Mouse (Mus musculus) telencephalon, adult 2 months (tissue): Measurements from ENCODE around the gene Cda.

Source experiments
- DNase-seq: peaks from one replicate; pipeline ENCODE4 v3.0.0-alpha.2; 2011; ENCODE audit warnings: low read depth, low spot score

Cda gene

DNA sequence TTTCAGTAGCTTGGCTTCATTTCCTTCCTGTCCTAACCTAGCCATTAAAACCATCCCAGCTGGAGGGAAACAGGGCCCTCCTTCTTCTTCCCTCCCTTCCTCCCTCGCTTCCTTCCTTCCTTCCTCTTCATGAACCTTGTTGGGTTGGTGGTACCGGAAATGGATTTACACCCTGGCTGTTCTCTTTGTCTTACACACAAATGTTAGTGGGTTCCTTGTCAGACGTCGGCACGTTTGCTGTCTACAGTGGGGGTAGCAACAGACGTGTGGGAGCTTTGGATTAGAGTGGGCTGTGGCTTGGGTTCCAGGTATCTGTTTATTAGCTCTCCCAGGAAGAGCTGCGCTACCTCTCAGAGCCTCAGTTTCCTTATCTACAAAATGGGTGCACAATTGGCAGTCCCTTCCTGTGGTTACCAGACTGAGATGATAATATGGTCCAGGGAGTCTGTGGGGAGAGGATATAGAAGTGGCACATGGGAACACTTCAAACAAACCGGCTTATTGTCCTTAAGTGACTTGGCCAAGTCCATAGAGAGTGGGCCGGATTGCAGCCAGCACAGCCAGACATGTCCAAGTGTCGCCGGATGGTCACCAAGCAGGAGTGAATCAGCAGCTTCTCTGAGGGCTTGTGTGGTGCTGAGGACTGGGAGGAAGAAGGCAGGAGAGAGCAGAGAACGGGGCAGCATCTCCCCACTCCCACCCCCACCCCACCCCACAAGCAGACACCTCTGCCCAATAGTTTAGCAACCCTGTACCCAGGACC lies 887 bp upstream of the Cda start:
- DNase-seq = no peak

DNA sequence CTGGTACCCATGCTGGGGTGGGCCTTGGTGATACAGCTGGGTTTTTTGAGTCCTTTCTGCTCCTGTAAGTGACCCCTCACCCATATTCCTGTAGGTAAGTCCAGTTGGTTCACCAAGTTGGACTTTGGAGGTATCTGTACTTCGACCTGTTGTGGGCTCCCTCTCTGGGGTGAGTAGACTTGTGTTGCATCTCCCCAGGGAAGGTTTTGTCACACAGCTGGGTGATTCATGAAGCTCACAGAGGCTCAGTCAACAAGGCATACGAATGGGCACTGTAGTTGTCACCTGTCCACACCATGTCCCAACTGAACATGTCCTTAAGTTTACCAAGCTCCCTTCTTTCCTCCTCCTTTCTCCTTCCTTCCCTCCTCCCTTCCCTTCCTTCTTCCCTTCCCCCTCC lies 1.2 kb downstream of the Cda start:
- no peak for DNase-seq

DNA sequence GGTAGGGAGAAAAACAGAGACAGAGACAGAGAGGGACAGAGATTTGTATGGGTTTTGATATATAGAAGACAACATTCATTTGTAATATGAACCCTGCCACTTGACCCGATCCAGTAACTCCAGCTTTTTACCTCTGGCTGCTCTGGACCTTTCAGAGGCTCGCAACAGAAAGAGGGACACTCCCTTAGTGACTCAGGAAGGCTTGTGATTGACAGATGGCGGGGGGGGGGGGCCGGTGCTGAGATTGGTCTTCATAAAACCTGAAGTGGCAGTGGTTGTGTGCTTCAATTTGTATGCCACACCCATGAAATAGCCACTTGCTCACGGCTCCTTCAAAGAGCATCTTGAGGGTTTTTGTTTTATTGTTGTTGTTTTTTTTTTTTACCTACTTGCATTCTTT lies 4.3 kb downstream of the Cda start:
- DNase-seq = no peak

DNA sequence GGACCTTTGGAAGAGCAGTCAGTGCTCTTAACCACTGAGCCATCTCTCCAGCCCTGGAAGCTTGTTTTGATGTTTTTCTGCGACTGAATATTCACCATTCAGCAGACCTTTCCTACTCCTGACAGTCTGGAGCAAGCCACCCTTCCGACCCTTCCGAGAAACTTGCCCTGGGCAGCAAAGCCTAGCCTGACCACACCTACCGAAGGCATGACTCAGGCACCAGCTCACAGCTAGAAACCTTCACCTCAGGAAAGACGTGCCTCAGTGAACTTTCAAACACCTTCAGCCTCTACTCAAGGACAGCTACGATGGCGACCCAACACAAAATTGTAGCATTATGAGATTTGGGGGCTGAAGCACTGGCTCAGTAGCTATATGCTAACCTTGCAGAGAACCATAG lies 4.9 kb downstream of the Cda start:
- no peak for DNase-seq

DNA sequence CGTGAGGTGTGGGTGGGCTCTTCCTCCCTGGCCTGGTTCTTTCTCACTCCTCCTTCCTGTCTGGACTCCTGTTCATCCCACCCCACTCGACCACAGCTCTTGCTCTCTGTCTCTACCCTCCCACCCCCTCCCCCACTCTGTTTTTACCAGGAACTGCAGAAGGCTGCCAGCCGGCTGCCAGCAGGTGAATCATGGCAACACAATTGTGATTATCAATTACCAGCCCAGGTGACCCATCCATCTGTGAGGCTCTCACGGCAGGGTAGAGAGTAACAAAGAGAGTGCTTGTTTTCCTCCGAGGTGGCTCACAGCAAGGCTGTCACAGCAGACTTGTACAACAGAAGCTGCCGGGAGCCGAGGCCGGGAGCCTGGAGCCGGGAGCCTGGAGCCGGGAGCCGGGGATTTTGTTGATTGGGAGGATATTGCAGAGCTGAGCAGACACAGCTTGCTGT lies 6.4 kb downstream of the Cda start:
- DNase-seq = no peak

DNA sequence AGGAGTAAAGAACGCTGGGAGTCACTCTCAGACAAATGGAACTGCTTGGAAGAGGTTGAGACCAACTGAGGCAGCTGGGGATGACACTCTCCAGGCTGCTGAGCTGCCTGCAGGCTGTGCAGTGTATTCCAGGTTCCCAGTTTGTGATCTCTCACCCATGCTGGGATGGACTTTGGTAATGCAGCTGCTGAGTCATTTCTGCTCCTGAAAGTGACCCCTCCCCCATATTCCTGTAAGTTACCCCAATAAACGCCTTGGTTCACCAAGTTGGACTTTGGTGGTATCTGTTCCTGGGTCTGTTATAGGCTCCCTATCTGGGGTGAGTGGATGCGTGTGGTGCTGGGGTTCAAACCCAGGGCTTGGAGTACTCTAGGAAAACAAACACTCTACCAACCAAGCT lies 9.6 kb downstream of the Cda start:
- no peak for DNase-seq

DNA sequence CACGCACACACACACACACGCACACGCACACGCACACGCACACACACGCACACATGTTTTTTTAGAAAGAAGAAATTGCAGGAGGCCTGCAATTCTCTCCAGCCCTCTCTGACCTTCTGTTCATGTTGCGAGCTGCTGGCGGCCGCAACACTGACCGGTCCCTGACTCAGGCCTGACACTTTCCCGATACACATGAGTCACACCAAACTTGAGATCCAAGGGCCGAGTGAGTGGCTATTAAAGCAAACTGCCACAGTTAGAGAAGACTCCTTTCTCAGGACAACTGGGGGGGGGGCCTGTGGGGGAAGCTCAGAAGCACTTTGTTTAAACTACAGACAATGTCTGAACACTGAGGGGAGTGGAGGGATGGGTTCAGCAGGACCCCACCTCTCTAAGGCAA lies 11.2 kb downstream of the Cda start:
- no peak for DNase-seq

DNA sequence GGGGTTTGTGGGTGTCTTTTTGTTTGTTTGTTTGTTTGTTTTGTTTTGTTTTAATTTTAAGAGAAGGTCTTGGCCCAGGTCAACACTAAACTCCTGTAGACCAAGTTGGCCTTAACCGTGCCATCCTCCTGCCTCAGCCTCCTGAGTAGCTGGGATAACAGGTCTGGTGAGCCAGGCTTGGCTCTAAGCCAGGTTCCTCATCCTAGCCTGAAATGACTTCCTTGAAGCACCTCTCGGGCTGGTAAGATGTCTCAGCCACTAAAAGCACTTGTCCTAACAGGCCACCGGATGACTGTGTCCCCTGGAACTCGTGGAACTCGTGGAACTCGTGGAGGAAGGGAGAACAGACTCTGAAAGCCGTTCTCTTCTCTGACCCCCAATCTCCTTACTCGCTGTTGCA lies 11.7 kb downstream of the Cda start:
- DNase-seq = no peak

DNA sequence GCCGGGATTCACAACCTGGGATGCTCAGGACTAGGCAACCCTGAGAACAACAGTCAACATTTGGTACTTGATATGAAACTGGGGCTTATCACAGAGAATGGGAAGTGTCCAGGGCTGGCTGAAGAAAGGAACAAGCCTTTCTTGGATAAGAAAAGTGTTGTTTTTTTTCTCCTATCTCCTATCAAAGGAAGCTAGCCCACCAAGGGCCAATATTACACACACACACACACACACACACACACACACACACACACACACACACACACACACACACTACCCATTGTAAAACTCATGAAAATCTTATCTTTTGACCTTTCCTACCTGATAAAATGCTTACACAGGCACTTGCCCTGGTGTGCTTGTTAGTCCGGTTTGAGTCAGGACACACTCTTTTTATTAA lies 12.3 kb downstream of the Cda start:
- DNase-seq = no peak

DNA sequence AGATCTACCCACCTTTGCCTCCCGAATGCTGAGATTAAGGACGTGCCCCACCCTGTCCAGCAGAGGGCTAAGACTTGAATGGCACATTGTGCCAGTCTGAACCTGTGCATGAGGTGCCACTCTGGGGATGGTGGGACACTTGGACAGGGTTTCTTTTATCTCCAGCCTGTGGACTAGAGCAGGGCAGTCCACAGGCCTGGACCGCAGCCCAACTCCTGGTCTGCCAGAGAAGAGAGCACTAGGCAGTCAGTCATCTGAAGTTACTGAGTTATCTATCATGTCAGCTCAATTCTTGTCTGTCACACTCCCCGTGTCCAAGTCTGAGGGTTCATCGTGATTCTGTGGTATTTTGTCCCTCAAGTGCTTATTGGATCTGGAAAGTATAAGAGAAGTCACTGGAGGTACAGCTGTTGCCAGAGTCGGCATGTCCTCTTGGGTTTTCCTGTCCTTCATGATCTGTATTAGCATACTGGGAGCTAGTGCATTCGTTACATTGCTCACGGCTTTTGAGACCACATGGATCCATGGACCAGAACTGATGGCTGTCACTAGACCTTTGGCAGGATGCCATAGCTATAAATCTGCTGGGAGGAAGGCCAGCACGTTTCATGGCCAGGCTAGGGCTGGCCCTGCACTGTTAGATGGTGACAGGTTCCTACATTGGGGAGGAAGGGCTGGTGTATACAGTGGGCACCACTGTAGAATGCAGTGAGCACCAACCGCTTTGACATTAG lies 14.2 kb downstream of the Cda start:
- DNase-seq = no peak

DNA sequence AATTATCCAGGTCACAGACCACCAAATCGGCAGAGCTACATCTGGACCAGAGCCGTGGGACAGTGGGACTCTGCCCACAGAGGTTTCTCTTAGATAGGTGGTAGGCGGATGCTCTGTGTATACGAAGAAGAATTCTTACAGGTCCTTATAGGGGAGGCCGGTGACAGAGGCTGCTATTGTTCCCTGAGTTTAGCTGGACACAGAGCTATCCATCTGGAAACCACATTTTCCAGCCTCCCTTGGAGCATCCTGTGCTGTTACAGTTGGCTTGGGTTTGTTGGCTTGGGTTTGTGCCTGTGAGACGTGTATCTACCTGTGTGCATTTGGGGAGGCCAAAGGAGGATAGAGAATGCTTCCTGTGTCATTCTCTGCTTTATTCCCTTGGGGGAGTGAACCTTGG lies 15.1 kb downstream of the Cda start:
- DNase-seq = no peak

DNA sequence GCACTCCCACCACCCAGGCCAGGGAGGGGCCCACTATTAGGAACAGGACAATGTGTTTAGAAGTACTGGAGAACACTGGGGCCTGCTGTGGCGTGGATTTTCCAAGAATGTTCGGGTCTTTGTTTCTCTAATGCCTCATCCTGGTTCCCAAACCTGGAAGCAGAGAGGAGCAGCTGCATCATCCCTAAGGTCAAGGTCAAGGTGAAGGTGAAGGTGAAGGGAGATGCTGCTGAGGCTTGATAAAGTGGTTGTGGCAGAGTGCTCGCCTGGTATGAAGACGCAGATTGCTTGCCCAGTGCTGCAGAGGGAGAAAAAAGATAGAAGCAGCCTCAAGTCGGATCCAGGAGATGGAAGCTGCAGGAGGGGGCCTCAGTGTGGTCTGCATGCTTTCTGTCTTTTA lies 16.0 kb downstream of the Cda start:
- DNase-seq = no peak

DNA sequence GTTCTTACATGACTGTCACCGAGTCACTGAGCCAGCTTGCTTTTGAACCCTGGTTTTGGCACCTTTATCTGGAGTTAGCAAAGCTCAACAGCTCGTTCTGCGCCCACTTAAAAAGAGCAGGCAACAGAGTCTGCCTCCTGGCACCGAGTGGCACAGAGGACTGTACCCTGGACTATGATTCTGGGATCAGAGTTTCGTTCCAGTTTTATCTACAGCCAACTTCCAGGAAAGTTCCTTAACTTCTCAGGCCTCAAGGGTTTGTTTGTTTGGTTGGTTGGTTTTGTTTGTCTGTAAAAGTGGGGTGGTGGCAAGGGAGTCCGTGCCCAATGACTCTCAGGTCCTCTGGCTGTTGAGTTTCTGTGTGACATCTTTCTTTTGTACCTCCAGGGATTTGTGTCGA lies 19.1 kb downstream of the Cda start:
- no peak for DNase-seq

DNA sequence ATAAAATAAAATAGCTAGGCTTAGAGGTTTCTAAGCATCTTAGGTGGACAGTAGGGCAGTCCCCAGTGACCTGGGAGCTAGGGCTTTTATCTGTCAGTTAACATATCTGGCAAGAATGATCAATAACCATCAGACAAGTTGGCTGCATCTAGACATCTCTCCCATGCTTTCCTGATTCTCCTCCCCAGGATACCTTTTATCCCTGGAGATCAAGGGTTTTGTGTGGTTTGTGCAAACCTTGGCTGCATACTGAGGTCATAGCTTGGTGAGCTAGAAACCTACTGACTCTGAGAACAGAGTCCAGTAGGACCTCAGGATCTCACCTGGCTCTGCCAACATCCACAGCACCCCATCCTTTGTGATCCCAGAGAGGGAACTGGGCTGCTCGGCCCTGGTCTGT lies 20.5 kb downstream of the Cda start:
- no peak for DNase-seq

DNA sequence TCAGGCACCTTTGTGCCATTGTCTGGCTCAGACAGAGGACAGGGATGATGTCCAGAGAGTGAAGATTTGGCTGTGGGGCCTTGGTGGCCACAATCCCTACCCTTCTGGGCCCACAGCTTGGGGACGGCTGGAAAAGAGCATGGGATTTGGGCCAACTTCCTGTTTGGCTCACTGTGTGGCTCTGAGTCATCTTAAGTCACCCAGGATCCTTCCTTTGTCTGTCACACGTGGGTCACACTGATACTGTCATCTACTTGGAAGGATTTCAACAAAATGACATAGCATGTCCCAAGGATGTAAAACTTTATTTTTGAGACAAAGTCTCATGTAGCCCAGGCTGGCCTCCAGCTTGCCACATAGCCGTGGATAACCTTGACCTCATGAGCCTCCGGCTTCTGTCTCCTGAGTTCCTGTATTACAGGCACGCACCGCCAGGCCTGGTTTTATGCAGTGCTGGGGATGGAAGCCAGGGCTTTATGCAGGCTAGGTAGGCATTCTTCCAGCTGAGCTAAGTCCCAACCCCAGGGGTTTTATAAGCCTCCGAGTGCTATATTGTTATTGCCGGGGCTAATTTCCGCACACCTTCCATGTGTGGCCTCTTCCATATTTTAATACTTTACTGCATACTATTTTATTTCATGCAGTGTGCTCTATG lies 22.8 kb downstream of the Cda start:
- DNase-seq = no peak

DNA sequence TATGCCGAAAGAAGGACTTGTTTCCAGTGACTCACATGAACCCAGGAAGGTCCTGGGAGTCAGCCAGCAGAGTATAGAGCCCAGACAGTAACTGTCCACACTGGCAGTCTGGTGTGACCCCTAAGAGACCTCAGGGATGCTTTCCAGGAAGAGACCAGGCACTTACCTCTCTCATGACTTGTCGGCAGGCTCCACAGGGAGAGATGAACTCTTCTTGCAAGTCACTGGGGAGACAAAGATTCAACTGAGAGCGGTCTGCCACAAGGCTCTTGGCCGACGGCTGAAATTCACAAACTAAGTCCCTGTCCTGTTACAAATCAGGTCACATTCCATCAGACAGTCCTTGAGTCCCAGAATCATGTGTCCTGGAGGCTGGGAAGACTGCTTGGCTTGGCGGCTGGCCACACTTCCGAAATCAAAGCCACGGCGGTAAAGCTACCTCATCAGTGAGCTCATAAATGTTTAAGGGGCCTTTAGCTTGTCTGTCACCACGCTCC lies 24.4 kb downstream of the Cda start:
- DNase-seq = no peak

DNA sequence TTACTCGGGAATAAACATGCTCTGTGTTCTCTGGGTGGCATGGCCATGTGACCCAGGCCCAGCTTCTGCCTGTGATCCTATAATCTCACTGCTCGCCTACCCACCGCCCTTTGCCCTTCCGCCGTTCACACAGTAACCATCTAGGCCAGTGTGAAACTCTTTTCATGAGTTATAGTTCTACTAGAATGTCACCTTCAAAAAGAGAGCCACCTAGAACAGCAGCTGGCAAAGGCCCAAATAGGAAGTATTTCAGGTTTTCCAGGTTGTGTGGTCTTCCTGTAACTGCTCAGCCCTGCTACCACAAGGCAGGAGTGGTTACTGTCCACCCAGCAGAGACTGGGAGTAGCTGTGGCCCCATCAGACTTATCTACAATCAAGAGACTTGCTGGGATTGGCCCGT lies 25.0 kb downstream of the Cda start:
- DNase-seq = no peak

DNA sequence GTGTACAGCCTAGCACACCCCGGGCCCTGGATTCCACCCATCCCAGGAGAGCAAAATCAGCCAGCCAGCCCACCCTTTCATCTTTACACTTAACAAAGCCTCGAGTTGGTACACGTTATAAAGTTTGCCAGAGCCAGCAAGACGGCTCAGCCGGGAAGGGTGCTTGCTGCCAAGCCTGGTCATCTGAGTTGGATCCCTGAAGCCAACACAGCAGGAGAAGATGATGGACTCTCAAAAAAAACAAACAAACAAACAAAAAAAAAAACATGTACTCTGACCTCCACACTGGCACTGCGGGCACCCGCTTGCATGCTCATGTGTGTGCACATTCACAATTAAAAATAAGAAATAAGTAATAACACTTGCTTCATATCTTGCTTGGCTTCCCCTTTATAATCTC lies 25.7 kb downstream of the Cda start:
- DNase-seq = no peak

DNA sequence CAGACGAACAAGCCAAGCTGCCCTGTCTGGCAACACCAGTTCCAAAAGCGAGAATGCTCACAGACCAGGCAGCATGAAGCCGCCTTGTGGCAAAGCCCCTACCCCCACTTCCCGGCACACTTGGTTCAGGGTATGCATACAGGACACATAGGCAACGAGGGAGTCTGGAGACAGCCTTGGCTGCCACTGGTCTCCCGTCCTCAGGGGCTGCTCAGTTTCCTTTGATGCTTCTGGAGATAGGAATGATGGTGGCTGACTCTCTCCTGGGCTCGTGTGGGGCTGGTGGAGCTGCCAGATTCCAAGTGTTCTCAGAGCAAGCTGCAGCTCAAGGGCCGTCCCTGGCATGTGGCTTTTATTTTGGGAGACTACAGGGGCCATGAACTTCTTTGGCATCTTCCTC lies 26.4 kb downstream of the Cda start:
- DNase-seq = no peak

DNA sequence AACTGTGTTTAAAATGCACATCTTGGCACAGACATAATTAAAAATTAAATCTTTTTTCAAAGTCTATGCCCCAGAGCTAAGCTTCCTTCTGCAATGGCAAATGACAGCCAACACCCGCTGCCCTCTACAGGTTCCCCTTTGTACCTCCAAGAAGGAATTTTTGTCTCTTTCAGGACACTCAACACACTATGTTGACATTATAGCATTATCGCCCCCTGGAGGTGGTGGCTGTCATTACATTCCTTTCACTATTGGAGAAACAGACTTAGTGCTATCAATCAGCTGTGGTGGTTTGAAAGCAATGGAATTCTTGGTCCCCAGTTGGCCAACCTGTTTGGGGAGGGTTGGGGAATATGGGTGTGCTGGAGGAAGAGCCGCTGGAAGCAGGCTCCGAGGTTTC lies 27.8 kb downstream of the Cda start:
- no peak for DNase-seq

DNA sequence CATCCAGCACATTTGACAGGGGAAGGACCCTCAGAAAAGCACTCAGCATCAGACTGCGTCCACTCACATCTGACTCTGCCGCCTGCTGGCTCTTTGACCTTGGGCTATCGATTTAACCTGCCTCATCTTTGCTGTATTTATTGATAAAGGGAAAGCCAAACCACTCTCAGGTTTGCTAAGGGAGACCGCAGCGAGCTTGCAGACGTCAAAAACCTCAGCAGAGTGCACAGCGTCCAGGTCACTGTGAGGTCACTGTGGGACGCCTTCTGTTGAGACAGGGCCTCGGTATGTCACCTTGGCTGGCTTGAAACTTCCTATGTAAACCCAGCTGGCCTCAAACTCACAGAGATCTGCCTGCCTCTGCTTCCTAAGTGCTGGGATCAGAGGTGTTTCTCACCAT lies 30.5 kb downstream of the Cda start:
- no peak for DNase-seq

DNA sequence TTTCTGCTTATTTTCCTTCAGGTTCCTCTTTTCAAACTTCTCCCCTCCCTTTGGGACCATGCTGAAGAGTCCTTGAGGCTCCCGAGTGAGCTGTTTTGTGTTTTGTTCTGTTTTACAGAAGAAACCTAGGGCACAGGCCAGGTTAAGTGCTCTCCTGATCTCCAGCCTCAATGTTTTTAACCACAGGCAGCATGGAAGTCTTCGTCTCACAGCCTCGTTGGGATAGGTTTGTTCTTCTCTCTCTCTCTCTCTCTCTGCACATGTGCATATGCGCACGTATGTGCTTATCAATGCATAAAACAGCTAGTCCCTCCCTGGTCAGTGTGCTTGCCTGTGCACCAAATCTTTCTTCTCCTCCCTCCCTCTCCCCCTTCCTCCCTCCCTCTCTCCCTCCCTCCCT lies 30.9 kb downstream of the Cda start:
- no peak for DNase-seq

DNA sequence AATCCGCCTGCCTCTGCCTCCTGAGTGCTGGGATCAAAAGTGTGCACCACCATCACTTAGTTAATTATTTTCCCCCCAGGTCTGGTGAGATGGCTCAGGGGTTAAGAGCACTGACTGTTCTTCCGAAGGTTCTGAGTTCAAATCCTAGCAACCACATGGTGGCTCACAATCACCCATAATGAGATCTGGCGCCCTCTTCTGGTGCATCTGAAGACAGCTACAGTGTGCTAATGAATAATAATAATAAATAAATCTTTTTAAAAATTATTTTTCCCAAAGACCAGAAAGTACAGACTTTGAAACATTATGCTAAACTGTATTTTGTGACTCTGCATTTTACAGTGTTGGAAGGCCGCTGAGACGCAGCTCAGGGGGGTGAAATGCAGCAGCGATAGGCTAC lies 32.1 kb downstream of the Cda start:
- no peak for DNase-seq
